Mouse (Mus musculus) common myeloid progenitor, adult 5-6 weeks (primary cell): Measurements from ENCODE around the gene Psmc3ip. TPM values are rescaled to one million over a fixed set of nuclear protein-coding genes. Genes with fewer than 3 reads are reported as not detected.

Source experiments
- ATAC-seq: replicated peaks from 2 replicates; pipeline ENCODE4 v1.8.0; 2016; ENCODE audit warnings: low read depth, mild to moderate bottlenecking, moderate TSS enrichment, inconsistent platforms; ENCODE audit not compliant: poor library complexity, severe bottlenecking
- total RNA-seq: library from RNA; stranded (forward); fragments of 200-1000, 187-1606 nt; gene quantifications from 2 replicates; pipeline ENCODE4 v1.2.3, GENCODE M21; 2017

Psmc3ip gene
- total RNA-seq, 1 experiment from 2014 or later = 46.7 TPM

DNA sequence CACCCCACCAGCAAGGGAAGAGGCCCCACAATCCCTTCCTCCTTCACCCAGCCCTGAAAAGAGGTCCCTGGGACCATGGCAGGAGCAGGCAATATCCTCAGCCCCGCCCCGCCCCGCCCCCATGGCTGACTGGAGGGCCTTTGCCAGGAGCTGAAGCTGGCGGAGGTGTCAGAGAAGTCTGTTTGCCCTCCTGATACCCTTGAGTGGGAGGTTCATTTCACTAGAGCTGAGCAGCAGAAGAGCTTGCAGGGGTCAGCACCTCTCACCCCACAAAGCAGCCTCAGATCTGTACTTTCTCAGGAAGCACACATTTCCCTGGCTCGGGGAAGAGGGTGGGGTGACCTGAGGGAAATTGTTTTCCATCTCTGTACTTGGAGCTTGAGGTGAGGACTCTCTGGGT is 36.5 kb downstream of the Psmc3ip start:
- ATAC-seq = no peak

DNA sequence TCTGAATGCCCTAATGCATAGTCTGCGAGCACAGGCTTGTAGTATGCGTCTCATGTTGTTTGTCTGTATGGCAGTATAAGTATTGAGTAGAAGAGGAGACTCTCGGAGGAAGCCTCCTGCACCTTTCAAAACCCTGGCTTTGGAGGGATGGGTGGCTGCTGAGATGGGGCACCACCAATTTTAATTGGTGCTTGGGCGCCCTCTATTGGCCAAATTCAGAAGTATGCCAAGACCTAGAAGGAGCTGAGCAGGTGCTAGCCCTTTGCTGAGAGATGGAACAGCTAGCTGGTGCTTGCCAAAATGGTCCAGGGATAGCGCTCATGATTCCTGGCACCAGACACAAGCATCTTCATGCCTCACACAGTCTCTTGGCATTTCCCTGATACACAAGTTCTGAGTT is 37.4 kb downstream of the Psmc3ip start:
- peak; percentile 67 for ATAC-seq

DNA sequence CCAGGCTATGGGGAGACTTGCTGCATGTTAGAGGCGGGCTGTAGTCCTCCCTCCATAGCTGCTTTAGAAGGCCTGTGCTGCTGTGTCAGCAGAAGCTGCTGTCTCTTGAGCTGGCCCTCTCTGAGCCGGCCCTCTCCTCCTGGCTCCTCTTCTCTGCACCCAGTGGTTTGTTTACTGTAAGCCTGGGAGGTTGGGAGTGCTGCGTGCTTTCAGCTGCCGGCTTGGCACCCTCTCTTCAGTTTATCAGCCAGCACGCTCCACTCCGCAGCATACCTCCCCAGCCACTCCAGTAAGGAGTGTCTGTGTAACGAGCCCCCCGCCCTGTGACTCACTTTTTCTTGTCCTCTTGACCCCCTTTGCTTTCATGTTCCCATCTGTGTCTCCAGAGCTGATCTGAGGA is 38.4 kb downstream of the Psmc3ip start:
- ATAC-seq = no peak

DNA sequence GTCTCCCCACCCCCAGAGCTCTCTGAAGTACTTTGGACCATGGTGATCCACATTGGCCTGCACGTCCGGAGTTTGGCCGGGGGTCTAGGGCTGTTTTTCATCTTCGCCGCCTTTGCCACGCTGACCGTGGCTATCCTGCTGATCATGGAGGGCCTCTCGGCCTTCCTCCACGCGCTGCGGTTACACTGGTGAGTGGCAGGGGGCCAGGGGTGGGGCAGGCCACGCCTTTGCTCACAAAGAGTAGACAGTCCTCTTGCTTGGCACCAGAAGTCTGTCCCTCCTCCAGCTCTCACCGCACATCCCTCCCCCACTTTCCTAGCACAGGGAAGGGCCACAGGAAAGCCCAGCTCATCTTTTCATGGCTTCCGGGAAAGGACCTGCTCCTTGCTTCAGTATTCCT is 39.8 kb downstream of the Psmc3ip start:
- no peak for ATAC-seq

DNA sequence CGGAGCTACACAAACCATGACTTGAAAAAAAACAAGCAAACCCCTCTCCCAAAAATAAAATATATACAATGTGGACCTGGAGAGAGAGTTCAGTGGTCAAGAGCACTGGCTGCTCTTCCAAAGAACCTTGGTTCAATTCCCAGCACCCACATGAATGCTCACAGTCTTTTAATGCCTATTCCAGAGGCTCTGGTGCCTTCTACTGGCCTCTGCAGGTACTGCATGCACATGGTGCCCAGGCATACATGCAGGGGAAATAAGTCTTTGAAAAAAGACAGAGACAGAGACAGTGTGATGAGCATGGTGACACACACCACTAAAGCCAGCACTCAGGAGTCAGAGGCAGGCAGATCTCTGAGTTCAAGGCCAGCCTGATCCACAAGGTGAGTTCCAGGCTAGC is 41.3 kb downstream of the Psmc3ip start:
- ATAC-seq = 0 out of 2 replicates have a peak, but pooled peaks have one; percentile 12

DNA sequence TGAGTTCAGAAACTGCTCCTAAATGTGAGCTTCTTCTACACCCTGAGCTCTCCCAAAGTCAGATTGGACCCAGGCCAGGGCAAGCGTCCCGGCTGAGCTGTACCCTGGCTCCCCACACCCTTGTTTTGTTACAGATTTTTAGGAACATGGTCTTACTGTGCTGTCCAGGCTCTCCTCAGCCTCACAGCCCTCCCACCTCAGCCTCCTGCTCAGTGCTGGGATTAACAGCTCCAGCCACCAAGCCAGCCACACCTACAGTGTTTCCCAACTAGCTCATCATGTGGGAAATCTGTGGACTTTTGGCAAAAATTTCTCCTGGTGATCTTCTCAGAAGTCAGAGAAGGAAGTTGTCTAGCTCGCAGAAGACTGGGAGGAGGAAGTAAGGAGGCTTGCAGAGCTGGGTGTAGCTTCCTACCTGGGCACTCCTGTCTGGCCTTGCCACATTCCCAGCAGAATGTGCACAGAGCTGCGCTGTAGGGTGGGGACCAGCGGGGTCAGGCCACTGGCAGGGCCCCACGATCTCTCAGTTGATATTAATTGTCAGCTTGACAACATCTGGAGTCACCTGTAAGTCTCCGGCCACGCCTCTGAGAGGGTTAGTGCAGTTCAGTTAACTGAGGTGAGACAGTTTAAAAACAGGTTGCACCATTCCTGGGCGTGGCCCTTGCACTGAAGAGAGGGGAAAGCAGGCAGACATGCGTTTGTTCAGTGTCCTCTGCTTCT is 42.3 kb downstream of the Psmc3ip start:
- ATAC-seq = no peak

DNA sequence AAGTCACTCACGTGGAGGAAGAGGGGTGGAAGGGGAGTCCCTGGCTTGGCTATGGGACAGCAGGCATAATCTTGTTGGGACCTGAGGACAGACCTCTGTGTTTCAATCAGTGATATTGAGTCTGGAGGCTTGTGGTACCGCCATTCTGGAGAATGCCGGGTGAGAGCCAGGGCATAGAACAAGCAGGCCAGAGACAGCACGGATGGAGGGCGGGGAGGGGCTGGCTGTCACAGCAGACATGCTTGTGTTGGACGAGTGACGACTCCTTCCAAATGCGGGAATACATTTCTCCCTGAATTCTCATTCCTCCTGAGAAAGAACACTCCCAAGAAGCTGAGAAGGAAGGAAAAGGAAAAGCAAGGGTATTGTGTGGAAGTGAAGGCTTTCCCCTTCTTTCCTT is 43.6 kb downstream of the Psmc3ip start:
- ATAC-seq = no peak

DNA sequence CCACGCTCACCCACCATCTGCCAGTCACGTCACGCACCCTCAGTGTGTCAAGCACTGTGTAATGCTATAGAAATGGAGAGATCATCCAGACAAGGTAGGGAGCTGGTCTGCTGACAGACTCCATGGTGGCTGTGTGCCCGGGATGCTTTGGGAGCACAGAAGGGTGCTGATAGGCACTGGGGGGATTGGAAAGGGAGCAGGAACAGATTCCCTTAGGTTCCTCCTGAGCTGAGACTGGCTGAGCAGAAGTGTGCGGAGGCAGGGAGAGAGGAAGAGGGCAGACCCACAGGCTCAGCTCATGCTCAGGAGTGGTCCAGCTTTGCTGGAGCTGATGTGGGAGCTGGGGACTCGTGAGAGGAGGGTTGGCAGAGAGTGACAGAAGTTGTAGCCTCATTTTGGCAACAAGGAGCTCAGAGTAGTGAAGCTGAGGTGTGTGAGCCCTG is 44.2 kb downstream of the Psmc3ip start:
- ATAC-seq = no peak

DNA sequence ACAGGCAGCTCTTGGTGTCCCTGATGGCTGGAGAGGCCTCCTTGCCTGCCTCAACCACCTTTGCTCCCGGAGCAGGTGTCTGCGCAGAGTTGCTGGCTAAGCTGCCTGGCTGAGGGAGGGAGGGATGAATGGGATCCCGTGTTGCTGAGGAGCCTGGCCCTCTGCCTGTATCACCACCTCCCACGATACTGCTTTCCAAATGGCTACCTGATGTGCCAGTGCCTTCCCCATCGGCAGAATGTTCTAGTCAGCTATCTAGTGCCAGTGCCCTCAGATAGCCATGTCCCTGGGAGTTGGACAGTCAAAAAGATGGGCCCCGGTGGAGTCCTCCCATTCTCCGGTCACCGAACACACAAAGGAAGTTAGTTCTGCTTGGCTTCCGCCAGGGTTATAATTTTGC is 44.9 kb downstream of the Psmc3ip start:
- no peak for ATAC-seq

DNA sequence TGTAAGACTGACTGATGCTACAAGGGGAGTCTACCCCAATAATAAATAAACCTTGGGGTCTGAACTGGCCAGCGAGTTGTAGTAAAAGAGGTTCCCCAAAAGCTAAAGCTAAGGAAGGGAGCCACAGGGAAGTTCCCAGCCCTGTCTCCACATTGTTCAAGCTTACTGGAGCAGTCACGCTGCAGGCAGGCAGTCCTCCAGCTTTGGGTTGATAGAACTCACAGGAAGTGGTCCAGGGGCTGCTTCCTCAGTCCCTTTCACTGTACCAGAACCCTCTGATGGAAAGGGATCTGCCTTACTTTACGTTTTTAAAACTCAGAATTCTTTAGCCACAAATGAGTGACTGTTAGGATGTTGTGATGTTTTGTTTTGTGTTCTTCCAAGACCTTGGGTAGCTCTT is 47.7 kb downstream of the Psmc3ip start:
- ATAC-seq = no peak

DNA sequence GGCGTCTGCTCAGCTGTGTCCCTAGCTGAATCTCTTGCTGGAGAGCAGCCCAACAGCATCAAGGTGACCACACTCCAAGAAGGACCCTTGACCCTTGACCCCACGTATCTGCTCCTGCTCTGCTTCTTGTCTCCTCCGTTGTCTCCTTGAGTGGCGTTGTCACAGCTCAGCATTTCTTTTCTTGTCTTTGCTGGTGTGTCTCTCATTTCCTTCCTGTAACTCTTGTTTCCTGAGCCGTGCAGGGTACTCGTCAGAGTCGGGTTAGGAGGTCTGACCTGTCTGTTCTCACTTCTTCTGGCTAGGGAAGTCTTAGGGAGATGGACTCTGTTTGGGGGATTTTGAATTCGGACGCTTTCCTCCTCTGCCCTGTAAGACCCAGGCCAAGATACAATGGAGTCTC is 48.8 kb downstream of the Psmc3ip start:
- no peak for ATAC-seq

DNA sequence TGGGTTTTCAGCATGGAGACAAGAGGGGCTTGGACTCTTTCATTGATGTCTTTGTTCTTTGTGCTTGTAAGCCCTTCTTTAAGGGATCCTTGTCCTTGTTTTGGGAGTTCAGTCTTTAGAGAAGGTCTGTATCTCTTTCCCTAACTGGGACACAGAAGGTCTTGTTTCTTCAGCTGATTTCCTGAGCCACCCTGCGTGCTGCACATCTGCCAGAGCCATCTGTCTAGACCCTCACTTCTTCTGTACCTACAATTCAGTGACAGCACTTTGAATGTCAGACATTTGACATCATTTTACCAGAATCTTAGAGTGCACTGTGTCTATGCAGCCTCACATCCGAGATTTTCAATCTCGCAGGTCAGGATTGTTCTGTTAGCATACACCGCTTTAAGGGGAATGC is 49.4 kb downstream of the Psmc3ip start:
- no peak for ATAC-seq

Other genes with a start within 250 kb of the Psmc3ip start
- 49.4 and 64.4 TPM in 2 replicates for gene Stat5b, start 244.7 kb downstream of the Psmc3ip start, total RNA-seq
- gene Stat5a, start 236.1 kb downstream of the Psmc3ip start, total RNA-seq = 44.4 and 52.7 TPM in 2 replicates
- 59.6 and 74.9 TPM in 2 replicates for gene Stat3, start 155.9 kb downstream of the Psmc3ip start, total RNA-seq
- 8.4 and 10.6 TPM in 2 replicates for gene Cavin1, start 124.5 kb downstream of the Psmc3ip start, total RNA-seq
- gene Atp6v0a1, start 86.0 kb downstream of the Psmc3ip start, total RNA-seq = 16.2 and 25.9 TPM in 2 replicates
- gene Naglu, start 25.4 kb downstream of the Psmc3ip start, total RNA-seq = 4.5 and 8.3 TPM in 2 replicates
- 1.2 TPM in 1 of 2 replicates, not detected in the other for gene Hsd17b1, start 17.0 kb downstream of the Psmc3ip start, total RNA-seq
- 13.3 and 23.2 TPM in 2 replicates for gene Coasy, start 12.9 kb downstream of the Psmc3ip start, total RNA-seq
- 30.0 and 31.1 TPM in 2 replicates for gene Mlx, start 8.2 kb downstream of the Psmc3ip start, total RNA-seq
- gene Retreg3, start 24.5 kb upstream of the Psmc3ip start, total RNA-seq = 21.7 and 32.1 TPM in 2 replicates
- 32.5 and 37.8 TPM in 2 replicates for gene Tubg1, start 24.5 kb upstream of the Psmc3ip start, total RNA-seq
- gene Tubg2, start 60.5 kb upstream of the Psmc3ip start, total RNA-seq = not detected in 2 replicates
- 0.05 TPM in 2 replicates for gene Cntnap1, start 75.1 kb upstream of the Psmc3ip start, total RNA-seq
- gene Plekhh3, start 75.9 kb upstream of the Psmc3ip start, total RNA-seq = 0.15 and 0.32 TPM in 2 replicates
- not detected in 2 replicates for gene Ccr10, start 80.0 kb upstream of the Psmc3ip start, total RNA-seq
- gene Ezh1, start 131.0 kb upstream of the Psmc3ip start, total RNA-seq = 15.3 and 22.8 TPM in 2 replicates
- 0.58 TPM in 1 of 2 replicates, not detected in the other for gene Ramp2, start 150.6 kb upstream of the Psmc3ip start, total RNA-seq
- gene Vps25, start 158.3 kb upstream of the Psmc3ip start, total RNA-seq = 51.5 and 61.9 TPM in 2 replicates
- not detected in 2 replicates for gene Wnk4, start 165.1 kb upstream of the Psmc3ip start, total RNA-seq
- 1.5 and 5.4 TPM in 2 replicates for gene Cntd1, start 183.6 kb upstream of the Psmc3ip start, total RNA-seq
- gene Coa3, start 183.7 kb upstream of the Psmc3ip start, total RNA-seq = 34.3 and 43.1 TPM in 2 replicates
- 152 and 208 TPM in 2 replicates for gene Becn1, start 206.8 kb upstream of the Psmc3ip start, total RNA-seq
- gene Psme3, start 220.8 kb upstream of the Psmc3ip start, total RNA-seq = 112 and 153 TPM in 2 replicates
- 0.78 and 2.4 TPM in 2 replicates for gene Aoc2, start 229.6 kb upstream of the Psmc3ip start, total RNA-seq
- under 0.01 and 0.29 TPM in 2 replicates for gene Aoc3, start 235.2 kb upstream of the Psmc3ip start, total RNA-seq